Mouse (Mus musculus) adrenal gland, adult 2 months (tissue): ENCODE results near the gene Elane. TPM values are rescaled to one million over a fixed set of nuclear protein-coding genes. Genes with fewer than 3 reads are reported as not detected.

Experiments
- DNase-seq: peaks from one replicate; pipeline ENCODE4 v3.0.0; 2021
- polyA plus RNA-seq: library from polyadenylated mRNA; depleted of rRNA; stranded (reverse); fragments of >200 nt; gene quantifications from 2 replicates; pipeline ENCODE4 v1.2.3, GENCODE M21; 2012
- total RNA-seq, 2 experiments: library from RNA; stranded (reverse); gene quantifications; 2 replicates each; pipeline ENCODE4 v1.2.3; 2021

The Elane gene
- total and polyA plus RNA-seq, 3 experiments: 0.34 to 0.79 (median 0.49) TPM

DNA sequence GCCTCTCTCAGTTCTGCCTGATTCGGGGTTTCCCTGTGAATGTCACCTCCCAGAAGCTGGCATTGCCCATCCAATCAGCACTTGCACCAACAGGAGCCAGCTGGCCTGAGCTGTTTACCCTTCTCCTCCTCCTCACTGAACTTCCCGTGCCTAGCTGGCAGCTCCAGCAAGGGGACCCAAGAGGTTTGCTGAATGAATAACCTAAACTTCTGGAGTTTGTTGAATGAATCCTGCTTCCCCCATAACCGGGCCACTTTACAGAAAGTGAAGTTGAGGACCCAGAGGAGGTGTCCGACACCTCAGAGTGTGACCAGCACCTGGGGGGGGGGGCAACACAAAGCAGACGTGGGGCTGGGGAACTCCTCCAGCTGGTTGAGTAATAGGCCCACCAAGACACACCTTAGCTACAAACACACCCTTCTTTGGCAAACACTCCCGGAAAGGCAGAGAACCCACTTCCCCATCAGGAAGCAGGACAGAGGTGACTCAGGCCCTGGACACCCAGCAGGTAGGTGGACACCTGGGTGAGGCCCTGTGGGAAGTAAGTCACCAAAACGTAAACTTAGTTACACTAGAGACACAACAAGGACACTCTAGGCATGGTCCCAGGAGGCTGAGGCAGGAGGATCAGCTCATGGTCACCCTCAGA lies 29.0 kb downstream of the Elane start:
- no peak for DNase-seq

DNA sequence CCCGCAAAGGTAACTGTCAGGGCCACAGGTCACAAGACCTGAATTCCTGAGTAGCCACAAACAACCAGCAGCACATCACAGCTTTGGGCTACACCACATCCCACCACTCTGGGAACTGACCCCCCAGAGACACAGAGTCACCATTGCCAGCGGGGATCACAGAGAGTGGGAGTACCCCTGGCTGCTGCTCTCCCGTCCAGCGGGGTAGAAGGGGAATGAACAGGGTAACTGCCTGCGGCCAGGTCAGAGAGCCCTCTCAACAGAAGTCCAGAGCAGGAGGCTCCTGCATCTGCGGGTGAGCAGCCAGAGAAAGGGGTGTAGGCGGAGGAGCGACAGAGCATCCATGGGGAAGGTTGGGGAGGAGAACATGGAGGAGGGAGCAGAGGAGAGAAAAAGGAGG lies 30.0 kb downstream of the Elane start:
- DNase-seq: no peak

DNA sequence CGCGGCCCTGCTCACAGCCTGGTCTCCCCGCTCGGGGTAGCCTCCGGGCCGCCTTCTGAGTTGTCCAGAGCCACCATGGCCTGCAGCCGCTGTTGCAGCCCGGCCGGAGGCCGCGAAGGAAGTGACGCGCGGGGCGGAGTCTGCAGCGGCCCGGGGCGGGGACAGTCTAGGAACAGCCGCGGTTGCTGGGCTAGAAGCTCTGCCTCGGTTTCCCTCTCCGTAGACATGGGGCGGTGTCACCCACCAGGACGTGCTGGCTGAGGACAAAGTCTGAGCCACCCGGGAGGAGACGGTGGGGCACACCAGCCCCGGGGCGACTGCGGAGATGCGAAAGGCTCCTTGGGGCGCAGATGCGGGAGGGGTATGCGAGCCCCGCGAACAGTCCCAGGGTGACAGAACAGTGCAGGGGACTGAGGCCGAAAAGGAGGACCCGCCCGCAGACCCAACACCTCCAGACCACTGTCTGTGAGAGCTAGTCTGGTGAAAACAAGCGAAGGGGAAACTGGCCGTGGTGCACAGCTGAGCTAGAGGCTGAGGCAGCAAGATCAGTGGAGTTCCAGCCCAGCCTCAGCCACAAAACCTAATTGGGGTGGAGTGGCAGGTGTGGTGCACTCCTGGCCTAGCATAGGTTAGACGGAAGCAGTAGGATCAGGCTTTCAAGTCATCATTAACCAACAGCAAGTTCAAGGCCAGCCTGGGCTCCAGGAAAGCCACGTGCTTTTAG lies 30.9 kb downstream of the Elane start, which contains the start of gene Kiss1r:
Gene Kiss1r (plus strand): TSS at position 164 of the 724 bp plus-strand sequence.
- peak; percentile 93 for DNase-seq

DNA sequence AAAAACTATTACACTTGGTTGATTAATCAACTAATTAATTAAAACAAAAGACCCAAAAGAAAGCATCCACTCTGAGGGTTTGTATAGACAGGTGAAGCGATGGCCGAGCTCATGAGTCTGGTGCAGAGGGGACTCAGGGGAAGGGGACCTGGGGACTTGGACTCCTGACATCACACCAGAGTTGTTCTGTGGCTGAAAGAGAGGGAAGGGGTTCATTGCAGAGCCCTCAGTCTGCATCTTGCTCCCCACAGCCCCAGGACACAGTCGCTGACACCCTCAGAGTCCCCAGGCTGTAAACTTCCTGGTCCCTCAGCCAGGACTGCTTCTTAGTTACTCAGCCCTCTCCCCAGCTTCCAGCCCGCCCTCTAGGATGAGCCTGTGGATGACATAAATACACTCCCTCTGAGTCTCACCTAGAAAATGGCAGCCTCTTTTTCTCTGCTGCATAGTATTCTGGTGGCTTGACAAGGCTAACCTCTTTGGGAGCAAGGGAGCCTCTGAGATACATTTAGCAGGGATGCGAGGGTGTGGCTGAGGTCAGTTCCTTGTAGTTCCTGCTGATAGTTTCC lies 31.6 kb downstream of the Elane start:
- DNase-seq: no peak

DNA sequence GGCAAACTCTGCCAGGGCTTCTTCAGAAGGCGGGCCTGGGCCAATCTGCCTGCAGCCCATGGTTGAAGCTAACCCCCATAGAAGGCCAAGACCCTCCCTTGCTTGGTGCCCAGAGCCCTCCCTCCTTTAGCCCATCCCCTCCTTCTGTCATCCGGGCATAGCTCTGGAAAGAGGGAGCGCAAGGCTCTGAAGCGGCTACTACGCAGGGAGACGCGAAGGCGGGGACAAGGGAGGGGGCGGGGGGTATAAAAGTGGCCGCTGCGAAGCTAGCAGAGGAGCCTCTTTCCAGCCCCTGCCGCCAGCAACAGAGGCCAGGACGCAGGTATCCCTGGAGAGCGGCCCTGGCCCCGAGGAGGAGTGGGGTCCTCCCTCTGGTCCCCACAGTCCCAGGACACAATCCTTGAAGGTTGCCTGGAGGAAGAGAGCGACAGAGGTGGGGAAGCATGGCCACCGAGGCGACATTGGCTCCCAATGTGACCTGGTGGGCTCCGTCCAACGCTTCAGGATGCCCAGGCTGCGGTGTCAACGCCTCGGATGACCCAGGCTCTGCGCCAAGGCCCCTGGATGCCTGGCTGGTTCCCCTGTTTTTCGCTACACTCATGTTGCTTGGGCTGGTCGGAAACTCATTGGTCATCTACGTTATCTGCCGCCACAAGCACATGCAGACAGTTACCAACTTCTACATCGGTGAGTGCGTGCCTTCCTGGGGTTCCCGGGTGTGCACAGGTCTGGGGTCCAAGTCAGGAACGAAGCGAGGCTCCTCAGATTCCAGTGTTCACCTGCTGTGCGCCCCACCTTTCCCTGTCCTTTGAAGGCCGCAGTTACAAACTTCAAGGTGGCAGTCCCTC lies 32.4 kb downstream of the Elane start:
- DNase-seq: no peak

DNA sequence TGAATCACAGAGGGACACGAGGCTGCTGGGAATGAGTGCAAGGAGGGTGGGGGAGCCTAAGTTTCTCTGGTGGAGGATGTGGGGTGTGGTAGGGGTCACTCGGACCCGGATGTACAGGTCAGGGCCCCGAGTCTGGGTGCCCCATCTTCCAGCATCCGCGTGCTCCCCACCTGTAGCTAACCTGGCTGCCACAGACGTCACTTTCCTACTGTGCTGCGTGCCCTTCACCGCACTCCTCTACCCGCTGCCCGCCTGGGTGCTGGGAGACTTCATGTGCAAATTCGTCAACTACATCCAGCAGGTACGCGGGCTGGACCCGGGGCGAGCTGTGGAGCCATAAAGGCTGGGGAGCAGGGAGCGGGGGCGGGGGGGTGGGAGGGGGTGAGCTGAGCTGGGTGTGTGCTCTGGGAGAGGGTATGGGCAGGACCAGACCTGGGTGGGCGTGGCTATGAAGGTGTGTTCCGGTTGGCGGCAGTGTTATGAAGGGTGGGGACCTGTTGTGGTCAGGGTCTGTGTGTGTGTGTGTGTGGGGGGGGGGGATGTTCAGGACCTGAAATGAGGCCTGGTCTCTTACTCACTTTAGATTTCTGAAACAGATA lies 33.3 kb downstream of the Elane start:
- DNase-seq: no peak

DNA sequence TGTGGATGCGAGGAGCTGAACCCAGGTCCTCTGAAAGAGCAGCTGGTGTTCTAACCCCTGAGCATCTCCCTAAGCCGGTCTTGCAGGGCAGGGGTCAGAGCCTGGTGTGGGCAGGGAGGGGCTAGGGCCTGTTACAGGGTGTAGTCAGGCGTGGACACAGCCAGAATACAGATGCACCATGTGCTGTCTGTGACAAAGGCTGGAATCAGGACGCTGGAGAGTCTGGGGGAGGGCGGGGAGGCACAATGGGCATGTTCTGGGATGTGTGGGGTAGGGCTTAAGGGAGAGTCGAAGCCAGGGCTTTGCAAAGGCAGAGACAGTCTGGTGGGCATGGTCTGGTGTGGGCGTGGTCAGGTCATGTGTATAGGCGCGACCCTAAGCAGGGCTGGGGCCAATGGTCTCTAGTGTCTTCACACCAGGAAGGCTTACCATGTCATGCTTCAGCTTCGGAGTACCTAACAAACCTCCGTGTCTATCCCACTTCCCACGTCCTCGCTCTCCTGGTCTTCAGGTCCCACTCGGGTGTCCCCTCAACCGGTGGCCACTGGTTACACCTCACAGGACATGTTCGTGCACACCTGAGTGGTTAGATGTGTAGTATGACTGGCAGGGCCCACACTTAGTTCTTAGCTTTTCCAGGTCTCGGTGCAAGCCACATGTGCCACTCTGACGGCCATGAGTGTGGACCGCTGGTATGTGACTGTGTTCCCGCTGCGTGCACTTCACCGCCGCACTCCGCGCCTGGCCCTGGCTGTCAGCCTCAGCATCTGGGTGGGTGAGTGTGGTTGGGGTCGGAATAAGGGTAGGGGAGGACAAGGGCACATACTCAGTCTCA lies 34.2 kb downstream of the Elane start:
- DNase-seq: no peak

DNA sequence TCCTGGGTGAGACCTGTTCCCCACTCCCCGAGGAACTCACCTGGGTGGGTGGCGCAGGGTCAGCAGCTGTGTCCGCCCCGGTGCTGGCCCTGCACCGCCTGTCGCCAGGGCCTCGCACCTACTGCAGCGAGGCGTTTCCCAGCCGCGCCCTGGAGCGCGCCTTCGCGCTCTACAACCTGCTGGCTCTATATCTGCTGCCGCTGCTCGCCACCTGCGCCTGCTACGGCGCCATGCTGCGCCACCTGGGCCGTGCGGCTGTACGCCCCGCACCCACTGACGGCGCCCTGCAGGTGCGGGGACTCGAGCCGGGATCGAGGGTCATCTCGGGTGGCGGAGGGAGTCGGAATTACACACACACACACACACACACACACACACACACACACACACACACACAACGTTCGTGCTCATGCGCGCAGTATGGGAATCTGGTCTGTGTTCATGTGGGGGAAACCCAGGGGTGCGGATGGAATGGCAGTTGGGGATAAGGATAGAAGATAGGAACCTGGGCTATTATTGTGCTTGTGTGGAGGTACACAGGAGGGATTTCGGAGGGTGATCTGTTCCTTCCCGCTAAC lies 35.0 kb downstream of the Elane start, which contains the start of gene R3hdm4:
Gene R3hdm4 (minus strand): TSS at position 251 of the 578 bp plus-strand sequence.
- no peak for DNase-seq

DNA sequence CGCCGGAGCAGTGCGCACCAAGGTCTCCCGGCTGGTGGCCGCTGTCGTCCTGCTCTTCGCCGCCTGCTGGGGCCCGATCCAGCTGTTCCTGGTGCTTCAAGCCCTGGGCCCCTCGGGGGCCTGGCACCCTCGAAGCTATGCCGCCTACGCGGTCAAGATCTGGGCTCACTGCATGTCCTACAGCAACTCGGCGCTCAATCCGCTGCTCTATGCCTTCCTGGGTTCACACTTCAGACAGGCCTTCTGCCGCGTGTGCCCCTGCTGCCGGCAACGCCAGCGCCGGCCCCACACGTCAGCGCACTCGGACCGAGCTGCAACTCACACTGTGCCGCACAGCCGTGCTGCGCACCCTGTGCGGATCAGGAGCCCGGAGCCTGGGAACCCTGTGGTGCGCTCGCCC lies 35.5 kb downstream of the Elane start:
- no peak for DNase-seq

DNA sequence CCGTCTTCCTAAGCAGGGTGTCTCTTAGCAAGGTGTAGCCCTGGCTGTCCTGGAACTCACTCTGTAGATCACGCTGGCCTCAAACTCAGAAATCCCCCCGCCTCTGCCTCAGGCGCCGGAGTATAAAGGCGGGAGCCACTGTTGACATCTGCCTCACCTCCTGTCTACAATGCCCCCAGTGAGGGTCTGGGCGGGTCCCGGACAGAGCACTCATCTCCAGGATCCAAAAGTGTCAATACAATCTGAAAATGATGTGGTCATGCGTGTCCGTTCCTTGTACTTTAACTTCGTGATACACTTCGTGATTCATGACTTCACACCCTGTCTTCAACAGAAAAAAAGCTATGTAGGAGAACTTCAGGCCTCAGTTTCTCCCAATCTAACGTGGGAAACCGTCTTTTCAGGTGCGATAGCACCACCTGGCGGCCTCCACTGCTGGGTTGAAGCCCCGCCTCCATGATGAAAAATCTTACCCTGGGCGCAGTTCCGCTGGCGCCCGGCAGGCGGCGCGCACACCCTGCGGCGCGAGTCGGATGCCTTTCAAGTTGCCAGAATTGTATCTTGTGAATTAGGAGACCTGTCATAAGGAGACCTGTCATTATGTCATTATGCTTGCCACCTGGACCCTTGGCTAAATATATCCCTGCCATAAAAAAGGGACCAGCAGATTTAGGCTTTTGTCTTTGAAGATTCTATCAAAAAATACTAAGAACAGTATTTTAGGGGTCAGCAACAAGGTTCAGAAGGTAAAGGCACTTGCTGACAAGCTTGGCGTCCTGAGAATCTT lies 39.1 kb downstream of the Elane start:
- peak; percentile 92 for DNase-seq

DNA sequence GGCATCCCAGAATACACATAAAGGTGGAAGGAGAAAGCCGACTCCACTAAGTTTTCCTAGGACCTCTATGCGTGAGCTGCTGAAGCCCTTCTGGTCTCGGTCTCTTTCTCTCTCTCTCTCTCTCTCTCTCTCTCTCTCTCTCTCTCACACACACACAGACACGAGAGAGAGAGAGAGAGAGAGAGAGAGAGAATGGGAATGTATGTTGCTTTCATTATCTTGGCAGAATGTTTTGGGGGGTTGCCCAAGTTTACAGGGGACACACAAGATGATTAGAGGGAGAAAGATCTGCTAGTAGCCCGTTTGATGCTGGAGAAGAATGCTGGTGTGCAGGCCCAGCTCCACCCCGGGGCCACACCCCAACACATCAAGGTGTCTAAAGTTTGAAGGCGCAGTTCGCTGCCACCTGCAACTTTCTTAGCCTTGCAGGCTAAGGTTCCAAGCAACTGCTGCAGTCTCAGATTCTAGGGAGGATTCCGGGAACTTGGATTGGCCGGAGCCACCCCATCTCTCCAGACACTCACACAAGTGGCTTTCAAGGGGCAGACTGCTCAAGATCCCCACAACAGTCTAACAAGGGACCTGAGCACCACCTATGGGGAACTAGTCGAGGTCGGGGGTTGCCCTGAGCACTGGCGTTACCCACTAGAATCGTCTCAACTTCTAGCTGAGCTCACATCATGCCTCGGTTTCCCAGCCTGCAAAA lies 39.9 kb downstream of the Elane start:
- DNase-seq: no peak

DNA sequence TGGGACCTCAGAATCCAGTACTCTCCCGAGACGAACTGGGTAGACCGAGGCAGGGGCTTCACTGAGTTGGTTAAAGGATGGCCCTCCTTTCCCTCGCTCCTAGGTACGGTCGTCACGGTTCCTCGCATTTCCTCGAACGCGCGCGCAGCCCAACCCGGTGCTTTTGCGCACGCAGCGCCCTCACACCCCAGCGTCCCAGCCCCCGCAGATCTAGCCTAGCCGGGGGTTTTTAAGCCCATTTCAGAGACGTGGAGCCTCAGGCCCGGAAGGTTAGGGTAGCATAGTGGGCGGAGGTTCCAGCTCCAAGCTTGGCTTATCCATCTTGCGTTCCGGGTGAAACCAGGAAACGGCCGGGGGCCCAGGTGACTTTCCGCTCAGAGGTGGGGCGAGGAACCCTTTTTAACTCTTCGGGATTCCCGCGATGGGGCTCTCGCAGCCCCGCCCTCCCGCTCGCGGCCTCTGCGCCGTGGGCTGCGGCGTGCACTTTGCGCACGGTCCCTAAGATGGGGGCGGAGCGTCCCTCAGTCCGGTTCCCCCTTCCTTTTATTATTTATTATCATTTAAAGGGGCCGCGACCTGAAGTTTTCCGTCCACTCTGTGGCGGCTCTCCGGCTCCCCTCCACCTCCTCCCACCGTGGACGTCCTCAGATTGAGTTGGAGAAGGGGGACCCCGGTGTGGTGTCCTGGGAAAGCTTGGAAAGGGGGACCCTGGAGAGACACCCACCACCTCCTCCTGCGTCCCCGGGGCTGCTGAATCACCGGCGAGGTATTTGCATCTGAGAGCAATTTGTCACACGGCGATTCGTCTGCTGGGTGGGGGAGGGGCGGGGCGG lies 40.7 kb downstream of the Elane start, which contains the start of gene Arid3a:
Gene Arid3a (plus strand): TSS at position 553 of the 833 bp plus-strand sequence.
- peak; percentile 95 for DNase-seq

DNA sequence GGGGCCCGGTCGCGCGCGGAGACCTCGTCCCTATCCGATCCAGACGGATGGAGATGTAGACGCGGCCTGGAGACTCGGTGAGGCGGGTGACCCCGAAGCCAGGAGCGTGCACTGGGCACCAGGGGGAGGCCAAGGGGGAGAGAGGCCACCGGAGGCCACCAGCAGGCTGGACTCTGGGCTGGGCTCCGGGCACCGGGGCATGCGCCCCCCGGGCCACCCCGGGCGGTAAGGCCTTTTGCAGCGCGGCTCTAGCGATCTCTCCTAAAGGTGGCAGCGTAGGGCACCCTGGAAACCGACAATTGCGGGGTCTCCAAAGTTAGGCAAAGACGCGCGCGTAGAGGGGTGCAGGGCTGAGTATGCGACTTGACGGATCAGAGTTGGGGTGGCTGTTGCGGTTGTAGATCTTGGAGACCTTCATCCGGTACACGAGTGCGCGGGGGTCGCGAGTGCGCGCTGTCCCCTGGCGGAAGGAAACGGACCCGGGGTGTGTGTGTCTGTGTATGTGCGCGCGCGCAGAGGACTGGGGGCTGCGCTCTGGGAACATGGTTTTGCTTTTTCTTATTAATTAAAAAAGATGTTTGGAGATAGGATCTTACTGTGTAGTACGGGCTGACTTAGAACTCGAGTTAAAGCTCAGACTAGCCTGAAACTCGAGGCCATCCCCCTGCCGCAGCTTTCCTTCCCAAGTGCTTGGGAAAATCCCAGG lies 41.4 kb downstream of the Elane start:
- DNase-seq: no peak

DNA sequence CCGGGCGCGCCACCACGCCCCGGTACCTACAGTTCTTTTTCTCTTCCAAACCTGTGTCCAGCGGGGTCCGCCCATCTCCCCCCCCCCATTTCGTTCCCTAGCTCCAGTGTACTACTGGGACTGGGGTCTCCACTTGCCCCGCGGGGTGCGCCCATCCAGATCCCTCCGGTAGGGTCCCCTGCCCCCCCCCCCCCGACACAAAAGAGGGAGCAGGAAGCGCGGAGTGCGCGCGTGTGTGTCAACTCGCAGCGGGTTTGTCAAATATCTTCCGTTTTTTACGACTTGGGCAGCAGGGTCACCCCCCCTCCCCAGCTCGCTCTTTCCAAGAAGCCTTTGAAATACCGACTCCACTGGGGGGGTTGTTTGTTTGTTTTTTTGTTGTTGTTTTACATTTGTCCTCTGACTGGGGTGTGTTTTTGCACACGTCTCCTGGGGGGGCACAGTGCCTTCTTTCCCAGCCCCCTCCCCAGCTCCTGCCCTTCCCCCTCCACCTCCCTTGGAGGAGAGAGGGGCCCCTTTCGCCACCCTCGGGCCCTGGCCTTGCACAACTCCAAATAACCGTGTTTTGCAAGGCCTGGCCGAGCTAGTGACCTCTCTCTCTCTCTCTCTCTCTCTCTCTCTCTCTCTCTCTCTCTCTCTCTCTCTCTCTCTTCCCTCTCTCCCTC lies 42.1 kb downstream of the Elane start:
- peak; percentile 78 for DNase-seq

DNA sequence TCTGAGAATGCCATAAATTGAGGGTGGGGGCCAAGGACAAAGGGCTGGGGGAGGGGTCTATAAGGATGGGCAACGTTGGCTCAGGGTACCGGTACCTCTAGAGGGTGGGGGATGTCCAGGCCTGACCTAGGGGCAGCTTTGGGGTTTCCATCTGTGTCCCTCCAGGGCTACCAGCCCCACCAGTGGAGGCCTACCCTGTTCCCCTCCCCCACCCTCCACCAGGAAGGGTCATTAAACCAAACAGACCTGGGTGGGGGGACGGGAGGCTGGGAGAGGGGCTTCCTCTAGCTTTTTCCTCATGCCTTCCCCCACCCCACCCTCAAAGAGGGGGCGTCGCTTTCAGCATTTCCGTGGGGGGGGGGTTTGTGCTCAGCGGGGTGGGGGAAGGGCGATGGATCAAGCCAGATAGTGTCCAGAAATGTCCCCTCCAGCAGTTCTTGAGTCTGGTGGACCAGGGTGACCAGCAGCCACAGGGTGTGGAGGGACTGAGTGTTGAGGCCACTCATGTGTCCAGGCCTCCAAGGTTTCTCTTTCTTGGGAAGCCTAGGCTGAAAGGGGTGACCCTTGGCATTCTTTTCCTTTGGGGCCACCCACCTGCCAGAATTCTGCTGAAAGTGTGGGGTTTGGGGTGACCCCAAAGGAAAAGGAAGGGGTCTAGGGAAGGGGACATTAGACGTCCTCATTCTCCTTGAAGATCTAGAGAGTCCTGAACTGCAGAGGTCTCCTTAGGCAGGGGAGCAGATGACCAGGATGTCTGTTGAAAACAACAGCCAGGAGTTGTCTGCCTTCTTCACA lies 43.1 kb downstream of the Elane start:
- DNase-seq: no peak
